Mouse (Mus musculus): Measurements from ENCODE around the gene Cks2.
A peak's percentile ranks its signal among the peaks of the same experiment; 100 is the strongest.
"Not testable (repeated sequence)": the region's sequence is repeated elsewhere in the genome, so short reads cannot be mapped to it uniquely, and the experiment has no call there.

Cks2 gene

DNA sequence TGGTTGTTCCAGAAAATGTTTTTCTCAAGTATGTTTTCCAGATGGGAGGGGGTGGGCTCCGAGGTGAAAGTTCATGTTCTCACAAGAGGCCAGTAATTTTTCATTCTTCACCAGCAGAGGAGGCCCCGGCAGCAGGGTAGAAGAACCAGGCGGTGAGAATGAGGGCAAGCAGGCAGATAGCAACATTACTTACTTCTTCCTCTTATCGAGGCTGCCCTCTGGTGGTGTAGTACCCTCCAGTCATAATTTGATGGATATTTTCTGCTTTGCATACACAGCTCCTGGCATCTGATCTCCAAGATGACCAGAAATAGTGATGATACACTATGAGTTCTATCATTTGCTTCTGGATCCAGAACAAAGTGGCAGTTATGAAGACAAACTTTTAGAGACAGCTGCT lies 6.1 kb upstream of the Cks2 start:
- peak; percentile 22 for DNase-seq (ENCODE audit: low read depth, low spot score)

- no peak for DNase-seq (ENCODE audit: low read depth, low spot score)
Observed at GRCm38 (mm10) chr13:51641424-51641823, 3.6 kb upstream of the Cks2 start.

- DNase-seq (ENCODE audit: low read depth, low spot score) = no peak
Observed at GRCm38 (mm10) chr13:51642171-51642778, 2.8 kb upstream of the Cks2 start.

- no peak for DNase-seq (ENCODE audit: low read depth, low spot score)
Observed at GRCm38 (mm10) chr13:51643924-51644828, 856 bp upstream of the Cks2 start.

DNA sequence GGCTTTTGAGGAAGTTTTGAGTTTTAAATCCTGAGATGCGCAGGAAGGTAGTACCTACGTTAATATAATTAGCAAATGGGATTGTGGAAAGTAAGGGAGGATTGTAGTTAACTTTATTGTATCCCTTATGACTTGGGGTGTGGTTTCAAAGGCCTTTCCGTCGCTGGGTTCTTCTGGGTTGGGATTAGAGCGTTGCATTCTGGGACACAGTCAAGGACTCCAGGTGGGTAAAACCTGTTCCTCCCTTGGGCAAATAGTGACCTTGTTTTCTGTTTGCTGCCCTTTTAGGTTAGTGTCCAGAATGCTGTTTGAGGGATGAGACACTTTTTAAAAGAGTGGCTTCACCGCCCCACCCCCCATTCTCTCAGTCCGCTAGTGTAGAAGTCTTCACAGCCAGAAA lies 840 bp downstream of the Cks2 start:
- peak; percentile 59 for DNase-seq (ENCODE audit: low read depth, low spot score)

GRCm38 (mm10) chr13:51646362-51647027 lies 1.5 kb downstream of the Cks2 start:
- DNase-seq (ENCODE audit: low read depth, low spot score) = no peak

DNA sequence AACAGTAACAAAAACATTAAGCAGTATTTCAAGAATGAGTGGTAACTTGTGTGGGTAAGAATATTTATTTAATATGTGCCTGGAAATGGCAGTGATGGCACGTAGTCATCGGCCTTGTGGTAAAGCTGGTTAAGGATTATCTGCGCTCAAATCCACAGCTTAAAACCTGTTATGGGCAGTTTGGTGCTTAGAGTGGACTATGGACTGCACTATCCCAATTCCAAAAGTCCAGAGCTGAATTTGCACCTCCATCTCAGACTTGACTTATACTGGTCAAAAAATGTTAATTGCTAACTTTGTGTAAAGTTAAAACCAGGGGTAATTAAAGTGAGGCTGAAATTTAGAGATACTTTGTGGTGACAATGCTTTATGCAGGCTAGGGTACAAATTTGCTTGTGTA lies 2.7 kb downstream of the Cks2 start:
- DNase-seq (ENCODE audit: low read depth, low spot score) = no peak

- peak; percentile 41 for DNase-seq (ENCODE audit: low read depth, low spot score)
Observed at GRCm38 (mm10) chr13:51648237-51648636, 3.2 kb downstream of the Cks2 start.

DNA sequence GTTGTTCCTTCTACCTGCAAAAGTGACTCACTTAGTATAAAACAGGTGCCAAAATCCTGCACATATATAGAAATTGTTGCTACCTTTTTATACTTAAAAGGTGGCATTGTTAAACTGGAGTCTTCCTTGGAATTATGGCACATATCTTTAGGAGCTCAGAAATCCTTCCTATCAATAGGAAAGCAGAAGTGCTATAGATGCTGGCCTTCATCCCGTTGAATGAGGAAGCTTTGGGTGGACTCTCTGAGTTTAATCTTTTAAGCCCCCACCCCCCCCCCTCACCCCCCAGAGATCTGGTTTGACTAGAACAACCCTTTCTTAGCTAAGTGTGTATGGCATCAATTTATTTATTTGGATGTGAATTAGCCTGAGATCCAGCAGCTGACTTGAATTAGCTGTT lies 4.7 kb downstream of the Cks2 start:
- no peak for DNase-seq (ENCODE audit: low read depth, low spot score)

- DNase-seq (ENCODE audit: low read depth, low spot score) = peak; percentile 84
Observed at GRCm38 (mm10) chr13:51651408-51652064, 6.5 kb downstream of the Cks2 start, which contains the start of gene Secisbp2. Secisbp2 (plus strand) TSS chr13:51651697.

DNA sequence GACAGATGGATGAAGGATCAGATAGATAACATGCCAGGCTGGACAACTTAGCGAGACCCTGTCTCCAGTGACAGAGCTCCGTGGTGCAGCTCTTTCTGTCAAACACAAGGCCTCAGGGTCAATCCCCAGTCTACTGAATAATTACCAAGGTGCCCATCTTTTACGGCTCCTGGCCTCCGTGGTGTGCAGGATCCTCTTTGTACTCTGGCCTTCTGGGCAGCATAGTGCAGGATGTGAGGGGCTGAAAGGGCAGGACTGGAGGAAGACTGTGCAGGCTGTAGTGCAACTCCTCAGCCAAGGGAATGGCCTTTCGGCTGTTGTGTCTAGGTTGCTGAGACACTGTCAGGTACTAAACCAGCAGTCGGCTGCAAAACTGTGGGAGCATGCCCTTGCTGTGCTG lies 8.1 kb downstream of the Cks2 start:
- no peak for DNase-seq (ENCODE audit: low read depth, low spot score)

DNA sequence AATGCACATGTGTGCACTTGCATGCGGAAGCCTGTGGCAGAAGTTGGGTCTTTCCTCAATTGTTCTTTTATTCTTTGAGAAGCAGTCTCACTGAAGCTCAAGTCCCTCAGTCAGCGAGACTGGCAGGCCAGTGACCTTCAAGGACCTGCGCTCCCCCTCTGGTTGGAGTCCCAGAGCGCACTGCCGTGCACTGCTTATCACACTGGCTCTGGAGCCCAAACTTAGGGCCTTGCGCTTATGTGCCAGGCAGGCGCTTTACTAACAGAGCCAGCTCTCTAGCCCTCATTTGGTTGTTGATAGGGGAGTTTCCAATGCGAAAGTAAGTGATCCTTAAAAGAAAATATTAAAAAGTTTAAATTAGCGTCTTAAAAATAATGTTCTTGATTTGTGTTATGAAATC lies 8.9 kb downstream of the Cks2 start:
- DNase-seq (ENCODE audit: low read depth, low spot score) = no peak

- DNase-seq (ENCODE audit: low read depth, low spot score) = no peak
Observed at GRCm38 (mm10) chr13:51656516-51657235, 11.6 kb downstream of the Cks2 start.

- DNase-seq (ENCODE audit: low read depth, low spot score) = no peak
Observed at GRCm38 (mm10) chr13:51658094-51658493, 13.1 kb downstream of the Cks2 start.

- no peak for DNase-seq (ENCODE audit: low read depth, low spot score)
Observed at GRCm38 (mm10) chr13:51659573-51659972, 14.5 kb downstream of the Cks2 start.

GRCm38 (mm10) chr13:51663561-51663960 lies 18.5 kb downstream of the Cks2 start:
- no peak for DNase-seq (ENCODE audit: low read depth, low spot score)

GRCm38 (mm10) chr13:51668195-51668594 lies 23.2 kb downstream of the Cks2 start:
- not testable (repeated sequence) for DNase-seq (ENCODE audit: low read depth, low spot score)

DNA sequence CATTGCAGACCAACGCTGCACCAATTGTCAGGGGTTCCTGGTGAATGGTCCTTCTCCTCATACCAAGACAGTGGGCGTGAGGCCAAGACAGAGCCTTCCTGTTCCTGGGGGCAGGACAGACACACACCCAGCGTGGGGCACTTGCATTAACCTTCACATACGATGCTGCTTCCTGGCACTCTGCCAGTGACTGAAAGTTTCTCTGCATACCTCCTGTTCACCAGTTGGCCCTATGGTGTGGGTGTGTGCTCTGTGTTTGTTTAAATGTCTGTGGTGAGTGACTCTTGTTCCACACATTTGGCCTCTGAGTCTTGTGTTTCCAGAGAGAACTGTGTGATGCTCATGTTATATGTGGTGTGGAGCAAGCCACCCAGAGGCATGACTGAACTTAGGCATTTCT lies 31.6 kb downstream of the Cks2 start:
- peak; percentile 47 for DNase-seq (ENCODE audit: low read depth, low spot score)

DNA sequence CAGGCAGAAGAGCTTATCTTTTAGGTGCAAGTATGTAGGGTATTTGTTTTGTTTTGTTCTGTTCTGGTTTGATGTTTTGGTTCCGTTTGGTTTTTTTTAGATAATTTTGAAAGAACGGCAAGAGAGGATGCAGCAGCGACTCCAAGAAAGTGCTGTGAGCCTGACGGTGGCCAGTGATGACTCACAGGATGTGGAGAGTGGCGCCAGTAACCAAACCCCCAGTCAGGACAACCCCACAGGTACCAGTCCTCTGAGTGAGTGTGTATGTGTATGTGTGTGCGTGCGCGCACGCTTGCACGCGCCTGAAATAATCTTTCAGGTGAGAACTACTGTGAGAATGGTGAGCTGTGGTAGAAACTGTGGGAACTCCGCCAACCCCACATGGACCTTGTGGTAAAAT lies 32.0 kb downstream of the Cks2 start:
- DNase-seq (ENCODE audit: low read depth, low spot score) = no peak

DNA sequence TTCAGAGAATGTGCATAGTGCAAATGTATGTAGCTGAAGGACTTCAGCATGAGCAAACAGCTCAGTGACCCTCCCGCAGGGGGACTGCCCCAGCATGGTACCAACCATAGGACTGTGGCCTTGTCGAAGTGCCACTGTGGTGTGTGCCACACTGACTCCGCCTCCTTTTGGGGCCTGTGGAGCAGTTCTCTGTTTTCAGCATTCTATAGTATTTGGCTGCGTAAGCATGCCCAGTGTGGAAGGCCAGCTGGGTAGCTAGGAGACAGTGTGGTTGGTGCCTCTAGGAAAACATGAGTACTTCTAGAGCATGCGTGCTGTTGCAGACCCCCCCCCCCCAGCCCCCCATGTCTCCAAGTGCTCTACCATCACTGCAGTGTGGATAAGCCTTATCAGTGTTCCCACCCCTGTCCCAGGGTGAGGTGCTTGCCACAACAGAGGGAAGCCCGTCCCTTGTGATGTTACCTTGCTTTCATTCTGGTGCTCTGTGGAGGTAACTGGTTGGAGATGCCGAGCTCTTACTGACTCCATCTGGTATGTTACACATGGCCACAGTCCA lies 32.7 kb downstream of the Cks2 start:
- no peak for DNase-seq (ENCODE audit: low read depth, low spot score)

- DNase-seq (ENCODE audit: low read depth, low spot score) = no peak
Observed at GRCm38 (mm10) chr13:51678687-51679086, 33.7 kb downstream of the Cks2 start.
